In genomic region chr2:30771806-30772460, GRCm38 (mm10) we compare ENCODE assay signal across 8 mouse cellular contexts. TPM values are rescaled to one million over a fixed set of nuclear protein-coding genes. Genes with fewer than 3 reads are reported as not detected.
DNase-seq lines count a peak whose midpoint lies in the region; ATAC-seq and TF ChIP-seq lines count a peak whose summit lies in the region.

No protein-coding gene starts in this region.

- WGBS in heart, embryonic 14.5 days = 2% methylated on average over 19 of the region's 19 CpGs
- 2% methylated on average over 19 of the region's 19 CpGs for WGBS in liver, embryonic 11.5 days
- 7% methylated on average over 19 of the region's 19 CpGs for WGBS in stomach, embryonic 16.5 days

- H3K27ac ChIP-seq in heart, embryonic 14.5 days (replicated peaks in 1 of 2; ENCODE audit: control insufficient read depth in 1 of 2, insufficient read depth in 1 of 2, low read depth in 2 of 2, low read length in 2 of 2) = peak overlapping the region; percentile 78 to 92
- H3K27ac ChIP-seq in liver, embryonic 11.5 days (ENCODE audit: low read depth, low read length) = peak overlapping the region; percentile 99
- peak overlapping the region; percentile 40 for H3K27ac ChIP-seq in stomach, embryonic 16.5 days (ENCODE audit: low read length)

- peak overlapping the region; percentile 83 for H3K9ac ChIP-seq in heart, embryonic 14.5 days (ENCODE audit: low read length)
- H3K9ac ChIP-seq in liver, embryonic 11.5 days (ENCODE audit: low read depth, low read length) = peak overlapping the region; percentile 79
- H3K9ac ChIP-seq in stomach, embryonic 16.5 days (ENCODE audit: low read length) = peak overlapping the region; percentile 71

- H3K27me3 ChIP-seq in heart, embryonic 14.5 days (ENCODE audit: control insufficient read depth, insufficient read depth, low read length) = no peaks in the 10 kb centered on the region
- no peaks in the 10 kb centered on the region for H3K27me3 ChIP-seq in liver, embryonic 11.5 days (replicated peaks; ENCODE audit: control insufficient read depth, insufficient read depth, low read length)
- H3K27me3 ChIP-seq in myocyte (ENCODE audit: control insufficient read depth, insufficient read depth, insufficient read length) = no peaks in the 10 kb centered on the region
- H3K27me3 ChIP-seq in stomach, embryonic 16.5 days (ENCODE audit: control insufficient read depth, insufficient read depth, low read length) = no peaks in the 10 kb centered on the region

- no peaks in the 10 kb centered on the region for H3K9me3 ChIP-seq in heart, embryonic 14.5 days (ENCODE audit: control insufficient read depth, low read length)
- H3K9me3 ChIP-seq in liver, embryonic 11.5 days (ENCODE audit: control insufficient read depth, low read length) = no peaks in the 10 kb centered on the region
- H3K9me3 ChIP-seq in stomach, embryonic 16.5 days (replicated peaks; ENCODE audit: control insufficient read depth, low read length) = no peaks in the 10 kb centered on the region

- no peaks in the 10 kb centered on the region for H3K36me3 ChIP-seq in heart, embryonic 14.5 days (ENCODE audit: control insufficient read depth, insufficient read depth, low read length)
- no peaks in the 10 kb centered on the region for H3K36me3 ChIP-seq in liver, embryonic 11.5 days (ENCODE audit: control insufficient read depth, insufficient read depth, low read length)
- H3K36me3 ChIP-seq in myocyte (ENCODE audit: control insufficient read depth, insufficient read depth) = no peaks in the 10 kb centered on the region
- H3K36me3 ChIP-seq in stomach, embryonic 16.5 days (ENCODE audit: control insufficient read depth, insufficient read depth, low read length) = no peaks in the 10 kb centered on the region

- peaks cover 21 to 33% of the 10 kb centered on the region in 2 experiments for H3K4me1 ChIP-seq in heart, embryonic 14.5 days (ENCODE audit: control insufficient read depth in 2 of 2, insufficient read depth in 2 of 2, low read length in 2 of 2)
- H3K4me1 ChIP-seq in liver, embryonic 11.5 days (replicated peaks; ENCODE audit: control insufficient read depth, insufficient read depth, low read length) = peaks cover 35% of the 10 kb centered on the region
- peaks cover 20% of the 10 kb centered on the region for H3K4me1 ChIP-seq in stomach, embryonic 16.5 days (ENCODE audit: control insufficient read depth, insufficient read depth, low read length)

- ATAC-seq in erythroid progenitor cell, adult 5-6 weeks (replicated peaks; ENCODE audit: low FRiP score, poor library complexity, severe bottlenecking) = peak; percentile 83
- peak; percentile 61 for ATAC-seq in heart, embryonic 14.5 days (ENCODE audit: insufficient number of reproducible peaks, insufficient read depth, low FRiP score, low read depth)
- ATAC-seq in liver, embryonic 11.5 days (replicated peaks; ENCODE audit: low FRiP score) = peak; percentile 92
- ATAC-seq in stomach, embryonic 16.5 days (ENCODE audit: insufficient read depth, low FRiP score) = peak; percentile 77

- DNase-seq in 416B (ENCODE audit: low read depth) = peak; percentile 88
- DNase-seq in brain, embryonic 14.5 days (ENCODE audit: low read depth) = peak; percentile 92
- DNase-seq in kidney, postnatal 14 days = peak; percentile 91
- DNase-seq in liver, embryonic 11.5 days (ENCODE audit: low spot score) = peak; percentile 75

- no peaks in the 10 kb centered on the region for H3K79me2 ChIP-seq in myocyte (ENCODE audit: control insufficient read depth, insufficient read depth)

- H3ac ChIP-seq in myocyte (ENCODE audit: control insufficient read depth, insufficient read length) = peak overlapping the region; percentile 16

- peak overlapping the region; percentile 90 for H3K4me2 ChIP-seq in heart, embryonic 14.5 days (ENCODE audit: low read length)
- peak overlapping the region; percentile 96 for H3K4me2 ChIP-seq in liver, embryonic 11.5 days
- peak overlapping the region; percentile 87 for H3K4me2 ChIP-seq in myocyte (ENCODE audit: low read depth)
- H3K4me2 ChIP-seq in stomach, embryonic 16.5 days (ENCODE audit: low read depth, low read length) = peak overlapping the region; percentile 78

- H3K4me3 ChIP-seq in heart, embryonic 14.5 days (ENCODE audit: control insufficient read depth in 1 of 2, insufficient read depth in 1 of 2, low read depth in 1 of 2, low read length in 2 of 2) = peak overlapping the region; percentile 44 to 56
- peak overlapping the region; percentile 60 for H3K4me3 ChIP-seq in liver, embryonic 11.5 days (ENCODE audit: low read depth, low read length)
- H3K4me3 ChIP-seq in myocyte = peak overlapping the region; percentile 11
- H3K4me3 ChIP-seq in stomach, embryonic 16.5 days (replicated peaks; ENCODE audit: low read length) = peak overlapping the region; percentile 45

- TF ChIP-seq CTCF in brain, embryonic 14.5 days (IDR thresholded peaks at IDR 0.05; ENCODE audit: borderline replicate concordance, extremely low read depth, insufficient read depth, insufficient read length) = no peak

- TF ChIP-seq POLR2A in brain, embryonic 14.5 days (IDR thresholded peaks at IDR 0.05; ENCODE audit: borderline replicate concordance, extremely low read depth, insufficient read depth, insufficient read length, poor library complexity, severe bottlenecking) = no peak
- no peak for TF ChIP-seq POLR2A in myocyte (IDR thresholded peaks at IDR 0.05; ENCODE audit: insufficient read length, low read depth)

TF ChIP-seq in myocyte, 11 proteins besides CTCF, POLR2A, EP300 and RAD21:
- TF ChIP-seq SRF (IDR thresholded peaks at IDR 0.05; ENCODE audit: control insufficient read depth, insufficient read length, low read depth) = no peak
- no peak for TF ChIP-seq USF1 (IDR thresholded peaks at IDR 0.05; ENCODE audit: low read depth)
- peak; percentile 49 for TF ChIP-seq POLR2AphosphoS2 (IDR thresholded peaks at IDR 0.05; ENCODE audit: insufficient read length, low read depth)
- TF ChIP-seq REST (IDR thresholded peaks at IDR 0.05; ENCODE audit: insufficient read depth, insufficient read length) = no peak
- no peak for TF ChIP-seq TCF12 (IDR thresholded peaks at IDR 0.05; ENCODE audit: insufficient read depth, poor library complexity, severe bottlenecking)
- TF ChIP-seq MYOD1 (IDR thresholded peaks at IDR 0.05; ENCODE audit: control insufficient read depth in 1 of 3, insufficient read length in 2 of 3, low read depth in 2 of 3) = peak in 2 of 3 experiments; percentile 51 to 86
- no peak for TF ChIP-seq CEBPB (IDR thresholded peaks at IDR 0.05; ENCODE audit: insufficient read depth, poor library complexity, severe bottlenecking)
- TF ChIP-seq MAX (IDR thresholded peaks at IDR 0.05; ENCODE audit: low read depth) = no peak
- TF ChIP-seq TCF3 (IDR thresholded peaks at IDR 0.05; ENCODE audit: insufficient read length, low read depth) = no peak
- no peak for TF ChIP-seq E2F4 (IDR thresholded peaks at IDR 0.05; ENCODE audit: insufficient read depth)
- peak in 1 of 3 experiments; percentile 24 for TF ChIP-seq MYOG (IDR thresholded peaks at IDR 0.05; ENCODE audit: control insufficient read depth in 1 of 3, insufficient read depth in 1 of 3, insufficient read length in 2 of 3, low read depth in 2 of 3)
TF ChIP-seq in myocyte: peak in this region for 3.

RNA-seq across cellular contexts. Expression of gene 1700001O22Rik, which starts 31.5 kb away (rescaled TPM):
- polyA plus RNA-seq in brain, embryonic 14.5 days (2012; rRNA removed) = 1.9 and 3.2 TPM in 2 replicates
- total RNA-seq in erythroid progenitor cell, adult 5-6 weeks (2015; ENCODE audit: low replicate concordance) = not detected in 2 replicates
- total RNA-seq in erythroid progenitor cell, adult 5-6 weeks (2017; ENCODE audit: low replicate concordance) = not detected in 2 replicates
- 1.8 and 2.1 TPM in 2 replicates for polyA plus RNA-seq in heart, embryonic 14.5 days (2014; fragmentation: Nextera tagmentation; extraction: Ambion mirVana)
- 0.40 and 0.75 TPM in 2 replicates for polyA plus RNA-seq in liver, embryonic 11.5 days (2014; fragmentation: Nextera tagmentation; extraction: Ambion mirVana)
- 0.12 TPM for polyA plus RNA-seq in myocyte (2012; fragmentation: generic; extraction: Trizol)
- polyA plus RNA-seq in stomach, embryonic 16.5 days (2015; fragmentation: Nextera tagmentation; extraction: Ambion mirVana) = 1.5 and 1.7 TPM in 2 replicates

RNA-seq across cellular contexts. Expression of gene Ntmt1, which starts 35.7 kb away (rescaled TPM):
- 72.3 and 98.7 TPM in 2 replicates for polyA plus RNA-seq in brain, embryonic 14.5 days (2012; rRNA removed)
- total RNA-seq in erythroid progenitor cell, adult 5-6 weeks (2015; ENCODE audit: low replicate concordance) = 1.7 and 2.2 TPM in 2 replicates
- total RNA-seq in erythroid progenitor cell, adult 5-6 weeks (2017; ENCODE audit: low replicate concordance) = 4.0 TPM in 1 of 2 replicates, not detected in the other
- polyA plus RNA-seq in heart, embryonic 14.5 days (2014; fragmentation: Nextera tagmentation; extraction: Ambion mirVana) = 84.2 and 84.9 TPM in 2 replicates
- 75.9 and 85.2 TPM in 2 replicates for polyA plus RNA-seq in liver, embryonic 11.5 days (2014; fragmentation: Nextera tagmentation; extraction: Ambion mirVana)
- polyA plus RNA-seq in myocyte (2012; fragmentation: generic; extraction: Trizol) = 71.2 TPM
- 71.5 and 80.0 TPM in 2 replicates for polyA plus RNA-seq in stomach, embryonic 16.5 days (2015; fragmentation: Nextera tagmentation; extraction: Ambion mirVana)

RNA-seq across cellular contexts. Expression of gene Asb6, which starts 58.2 kb away (rescaled TPM):
- 51.0 and 51.5 TPM in 2 replicates for polyA plus RNA-seq in brain, embryonic 14.5 days (2012; rRNA removed)
- total RNA-seq in erythroid progenitor cell, adult 5-6 weeks (2015; ENCODE audit: low replicate concordance) = 39.8 and 43.6 TPM in 2 replicates
- 61.4 and 62.3 TPM in 2 replicates for total RNA-seq in erythroid progenitor cell, adult 5-6 weeks (2017; ENCODE audit: low replicate concordance)
- polyA plus RNA-seq in heart, embryonic 14.5 days (2014; fragmentation: Nextera tagmentation; extraction: Ambion mirVana) = 16.7 and 17.8 TPM in 2 replicates
- polyA plus RNA-seq in liver, embryonic 11.5 days (2014; fragmentation: Nextera tagmentation; extraction: Ambion mirVana) = 44.2 and 45.6 TPM in 2 replicates
- polyA plus RNA-seq in myocyte (2012; fragmentation: generic; extraction: Trizol) = 44.9 TPM
- 28.0 and 30.0 TPM in 2 replicates for polyA plus RNA-seq in stomach, embryonic 16.5 days (2015; fragmentation: Nextera tagmentation; extraction: Ambion mirVana)

Comparison
In these comparisons a context has a peak if more than half of its experiments do, and no peak if none do; other contexts are left out.
1. Peak in every context shown above with its lines: DNase-seq, ATAC-seq, H3K4me3 ChIP-seq and H3K27ac ChIP-seq.
2. H3K27ac ChIP-seq: peak in every context shown above with its lines; median percentile 99 in liver, embryonic 11.5 days; 85 in heart, embryonic 14.5 days; 40 in stomach, embryonic 16.5 days.